Mouse (Mus musculus) heart, embryonic 13.5 days (tissue): ENCODE data around the gene Lgi4. TPM values are rescaled to one million over a fixed set of nuclear protein-coding genes. Genes with fewer than 3 reads are reported as not detected.
A peak's percentile ranks its signal among the peaks of the same experiment; 100 is the strongest.

ENCODE experiments used
- ATAC-seq: fragments of 200-750 bp; cut with Nextera tagmentation; 2 replicates; pipeline ENCODE4 v1.8.0; 2017; ENCODE audit warnings: moderate TSS enrichment; ENCODE audit not compliant: insufficient number of reproducible peaks, low FRiP score, low TSS enrichment; ENCODE audit errors: extremely low read depth
- H3K27ac ChIP-seq: fragments of 300-500 bp; sonication (generic); replicated peaks from 2 replicates; pipeline ENCODE4 v1.5.1; 2015; ENCODE audit warnings: moderate library complexity, mild to moderate bottlenecking, inconsistent platforms
- H3K27me3 ChIP-seq: fragments of 300-500 bp; sonication (generic); replicated peaks from 2 replicates; pipeline ENCODE4 v1.6.1; 2015; ENCODE audit warnings: mild to moderate bottlenecking, inconsistent platforms
- H3K36me3 ChIP-seq: fragments of 300-500 bp; sonication (generic); 2 replicates; pipeline ENCODE4 v1.6.1; 2015; ENCODE audit warnings: mild to moderate bottlenecking, inconsistent platforms
- H3K4me1 ChIP-seq: fragments of 300-500 bp; sonication (generic); 2 replicates; pipeline ENCODE4 v1.6.1; 2015; ENCODE audit warnings: inconsistent platforms
- H3K4me2 ChIP-seq: fragments of 300-500 bp; sonication (generic); 2 replicates; pipeline ENCODE4 v1.6.1; 2015; ENCODE audit warnings: inconsistent platforms, mild to moderate bottlenecking, moderate library complexity
- H3K4me3 ChIP-seq: fragments of 300-500 bp; sonication (generic); 2 replicates; pipeline ENCODE4 v1.5.1; 2015; ENCODE audit warnings: moderate library complexity, mild to moderate bottlenecking, inconsistent platforms
- H3K9ac ChIP-seq: fragments of 300-500 bp; sonication (generic); 2 replicates; pipeline ENCODE4 v1.6.1; 2015; ENCODE audit warnings: inconsistent platforms, mild to moderate bottlenecking, moderate library complexity
- H3K9me3 ChIP-seq: fragments of 300-500 bp; sonication (generic); 2 replicates; pipeline ENCODE4 v1.6.1; 2016; ENCODE audit warnings: inconsistent platforms
- WGBS: fragments of 180-500 bp; shearing (Covaris S2); methylation state at CpG from one replicate; pipeline ENCODE4 v1.1.7; 2015; ENCODE audit warnings: mixed read lengths; 5-methylcytosine and 5-hydroxymethylcytosine counted together
- polyA plus RNA-seq: library from polyadenylated mRNA; unstranded; fragments of >200 nt; fragmentation: Nextera tagmentation; extraction: Ambion mirVana; gene quantifications from 2 replicates; pipeline ENCODE4 v1.2.1, GENCODE M21; 2015

Gene Lgi4
- 0.19 and 0.21 TPM in 2 replicates for polyA plus RNA-seq

DNA sequence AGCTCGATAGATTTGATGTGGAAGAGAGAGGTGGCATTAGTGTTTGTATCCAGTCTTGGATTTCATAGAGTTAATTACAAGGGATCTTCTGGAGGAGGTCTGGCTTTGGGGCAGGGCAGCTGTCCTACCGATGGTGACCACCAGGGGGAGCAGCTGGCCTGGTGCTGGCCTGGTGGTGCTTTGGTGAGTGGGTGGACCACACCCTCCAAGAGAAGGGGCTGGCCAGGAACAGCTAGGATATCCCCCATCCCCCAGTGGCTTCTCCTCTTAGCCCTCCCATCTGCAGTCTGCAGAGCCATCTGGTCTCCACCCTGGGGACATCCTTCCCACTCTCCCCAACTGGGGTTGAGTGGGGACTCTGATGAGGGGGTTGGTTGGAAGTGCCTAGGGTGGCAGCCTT is at the start of gene Lgi4:
Gene Lgi4 (plus strand): TSS at position 235 of the 400 bp plus-strand sequence.
- H3K4me1 ChIP-seq = peaks cover 27% of the 10 kb centered on the region
- no peak within 1 kb of the TSS for H3K4me3 ChIP-seq
- no peak within 1 kb of the TSS for H3K27ac ChIP-seq
- no peak within 1 kb of the TSS for H3K9ac ChIP-seq
- no peaks in the 10 kb centered on the region for H3K27me3 ChIP-seq
- ATAC-seq = no peak
- H3K9me3 ChIP-seq = no peaks in the 10 kb centered on the region
- H3K36me3 ChIP-seq = no peaks in the 10 kb centered on the region
- 2% methylated on average over 2 of the region's 2 CpGs for WGBS
- H3K4me2 ChIP-seq = no peak within 1 kb of the TSS

DNA sequence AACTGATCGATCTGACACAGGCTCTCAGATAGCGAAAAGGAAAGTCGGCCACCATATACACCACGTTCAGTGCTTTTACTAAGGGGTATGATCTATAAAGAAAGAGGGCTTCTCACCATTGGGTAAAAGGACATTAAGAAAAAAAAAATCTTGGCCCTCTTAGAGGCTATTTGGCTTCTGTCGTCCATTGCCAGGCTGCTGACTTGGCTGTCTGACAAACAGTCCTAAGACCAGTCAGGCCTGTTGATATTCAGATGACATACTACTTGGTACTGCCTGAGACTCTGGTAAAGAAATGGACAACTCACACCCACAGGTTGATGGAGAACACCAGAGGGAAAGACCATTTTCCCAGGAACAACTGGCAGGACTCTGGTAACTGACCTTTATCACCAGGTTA is 46.2 kb upstream of the Lgi4 start:
- Histone ChIP-seq H3K27ac (no peak overlapping the region), H3K4me3 (no peak overlapping the region), H3K27me3 (no peaks in the 10 kb centered on the region), H3K9me3 (no peaks in the 10 kb centered on the region), H3K4me1 (peaks cover 19% of the 10 kb centered on the region), H3K9ac (no peak overlapping the region), H3K36me3 (no peaks in the 10 kb centered on the region), H3K4me2 (no peak overlapping the region)
- WGBS = 79% methylated on average over 5 of the region's 5 CpGs
- ATAC-seq = no peak

DNA sequence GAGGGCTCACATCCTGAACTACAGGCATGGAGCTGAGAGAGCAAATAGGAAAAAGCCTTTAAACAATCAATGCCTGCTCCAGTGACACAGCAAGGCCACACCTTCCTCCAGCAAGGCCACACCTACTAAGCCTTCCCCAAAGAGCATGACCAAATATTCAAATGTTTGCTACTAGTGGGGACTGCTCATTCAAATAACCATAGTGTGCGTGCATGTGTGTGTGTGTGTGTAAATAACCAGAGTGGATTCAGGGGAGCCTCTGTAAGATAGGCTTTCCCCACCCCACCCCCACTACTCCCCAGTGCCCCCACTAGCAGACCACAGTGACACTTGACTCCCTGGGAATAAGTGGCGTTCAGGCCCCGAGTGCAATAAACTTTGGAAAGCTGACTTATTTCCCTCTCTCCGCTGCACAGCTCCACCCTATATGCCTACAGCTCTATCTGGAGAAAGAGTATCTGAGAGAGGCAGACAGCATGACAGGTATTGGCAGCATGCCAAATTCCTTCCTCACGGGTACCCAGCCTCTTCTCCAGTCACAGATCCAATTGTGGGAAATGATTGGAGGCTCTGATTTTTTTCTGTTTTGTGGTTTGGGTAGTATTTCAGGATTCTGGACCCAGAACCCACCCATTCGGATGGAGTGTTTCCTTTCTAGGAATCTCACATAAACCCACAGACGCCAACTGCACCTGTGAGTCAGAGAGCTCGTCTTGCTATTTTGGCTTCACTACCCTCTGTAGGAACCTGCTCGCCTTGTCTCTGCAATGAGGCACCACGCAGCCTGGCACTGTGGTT is 41.8 kb upstream of the Lgi4 start:
- 27% methylated on average over 10 of the region's 10 CpGs for WGBS
- H3K36me3 ChIP-seq = no peaks in the 10 kb centered on the region
- H3K4me3 ChIP-seq = no peak overlapping the region
- peak overlapping the region; percentile 79 for H3K27ac ChIP-seq
- H3K9ac ChIP-seq = no peak overlapping the region
- no peak for ATAC-seq
- no peaks in the 10 kb centered on the region for H3K27me3 ChIP-seq
- H3K4me1 ChIP-seq = peaks cover 21% of the 10 kb centered on the region
- H3K4me2 ChIP-seq = peak overlapping the region; percentile 44
- no peaks in the 10 kb centered on the region for H3K9me3 ChIP-seq

DNA sequence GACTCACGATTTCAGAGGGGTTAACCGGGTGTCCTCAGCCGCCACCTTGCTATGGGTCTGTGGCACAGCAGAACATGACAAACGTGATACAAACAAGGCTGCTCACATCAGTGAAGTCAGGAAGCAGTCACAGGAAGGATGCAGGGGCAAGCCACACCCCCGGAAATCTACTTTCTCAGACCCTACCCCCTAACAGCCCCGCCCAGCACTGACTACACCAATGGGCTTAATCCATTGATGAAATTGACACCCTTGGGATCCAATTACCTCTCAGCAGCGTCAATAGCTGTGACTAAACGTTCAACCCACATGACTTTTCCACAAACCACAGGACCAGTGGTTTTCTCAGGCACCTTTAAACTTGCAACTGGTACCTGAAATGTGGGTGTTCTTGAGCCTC is 30.5 kb upstream of the Lgi4 start:
- Histone ChIP-seq H3K4me1 (no peaks in the 10 kb centered on the region; the same call in 1 of the 2 replicates), H3K27me3 (no peaks in the 10 kb centered on the region), H3K4me2 (no peak overlapping the region), H3K36me3 (no peaks in the 10 kb centered on the region), H3K9me3 (no peaks in the 10 kb centered on the region), H3K4me3 (no peak overlapping the region), H3K9ac (no peak overlapping the region), H3K27ac (no peak overlapping the region)
- WGBS = 65% methylated on average over 8 of the region's 8 CpGs
- no peak for ATAC-seq

DNA sequence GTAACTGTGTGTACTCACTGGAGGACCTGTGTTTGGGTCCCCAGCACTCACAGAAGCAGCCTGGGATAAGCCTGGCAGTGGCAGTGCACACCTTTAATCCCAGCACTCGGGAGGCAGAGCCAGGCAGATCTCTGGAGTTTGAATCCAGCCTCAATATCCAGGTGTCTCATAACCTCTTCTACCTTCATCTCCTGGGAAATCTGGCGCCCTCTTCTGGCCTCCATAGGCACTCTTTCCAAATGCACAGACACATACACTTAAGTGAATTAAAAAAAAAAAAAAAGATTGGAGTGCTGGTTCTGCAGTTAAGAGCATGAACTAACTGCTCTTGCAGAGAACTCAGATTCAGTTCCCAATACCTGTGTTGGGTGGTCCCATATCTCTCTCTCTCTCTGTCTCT is 28.4 kb upstream of the Lgi4 start:
- Histone ChIP-seq H3K4me2 (no peak overlapping the region), H3K9me3 (no peaks in the 10 kb centered on the region), H3K27me3 (no peaks in the 10 kb centered on the region), H3K27ac (no peak overlapping the region), H3K4me1 (no peaks in the 10 kb centered on the region; the same call in 1 of the 2 replicates), H3K36me3 (no peaks in the 10 kb centered on the region), H3K4me3 (no peak overlapping the region), H3K9ac (no peak overlapping the region)
- 52% methylated on average over 2 of the region's 2 CpGs for WGBS
- no peak for ATAC-seq

DNA sequence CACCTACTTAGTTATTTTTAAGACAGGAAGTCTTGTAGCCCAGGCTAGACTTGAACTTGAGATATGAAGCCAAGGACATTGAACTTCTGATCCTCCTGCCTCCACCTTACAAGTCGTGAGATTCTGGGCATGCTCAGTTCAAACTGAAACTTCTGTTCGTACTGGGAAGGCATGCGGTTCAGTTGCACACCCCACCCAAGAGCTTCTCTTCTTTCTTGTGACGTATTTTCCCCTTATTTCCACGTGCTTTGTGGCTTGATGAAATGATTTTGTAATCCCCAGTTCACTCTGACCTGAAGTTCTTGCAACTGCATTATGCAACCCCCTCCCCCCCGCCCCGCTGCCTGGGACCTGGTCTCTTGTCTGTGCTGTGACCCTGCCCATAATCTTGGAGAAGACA is 27.4 kb upstream of the Lgi4 start:
- H3K27me3 ChIP-seq = no peaks in the 10 kb centered on the region
- WGBS = 78% methylated on average over 7 of the region's 7 CpGs
- H3K36me3 ChIP-seq = no peaks in the 10 kb centered on the region
- ATAC-seq = no peak
- H3K9me3 ChIP-seq = no peaks in the 10 kb centered on the region
- no peaks in the 10 kb centered on the region; the same call in 1 of the 2 replicates for H3K4me1 ChIP-seq
- H3K27ac ChIP-seq = no peak overlapping the region
- no peak overlapping the region for H3K4me3 ChIP-seq
- H3K9ac ChIP-seq = no peak overlapping the region
- no peak overlapping the region for H3K4me2 ChIP-seq

DNA sequence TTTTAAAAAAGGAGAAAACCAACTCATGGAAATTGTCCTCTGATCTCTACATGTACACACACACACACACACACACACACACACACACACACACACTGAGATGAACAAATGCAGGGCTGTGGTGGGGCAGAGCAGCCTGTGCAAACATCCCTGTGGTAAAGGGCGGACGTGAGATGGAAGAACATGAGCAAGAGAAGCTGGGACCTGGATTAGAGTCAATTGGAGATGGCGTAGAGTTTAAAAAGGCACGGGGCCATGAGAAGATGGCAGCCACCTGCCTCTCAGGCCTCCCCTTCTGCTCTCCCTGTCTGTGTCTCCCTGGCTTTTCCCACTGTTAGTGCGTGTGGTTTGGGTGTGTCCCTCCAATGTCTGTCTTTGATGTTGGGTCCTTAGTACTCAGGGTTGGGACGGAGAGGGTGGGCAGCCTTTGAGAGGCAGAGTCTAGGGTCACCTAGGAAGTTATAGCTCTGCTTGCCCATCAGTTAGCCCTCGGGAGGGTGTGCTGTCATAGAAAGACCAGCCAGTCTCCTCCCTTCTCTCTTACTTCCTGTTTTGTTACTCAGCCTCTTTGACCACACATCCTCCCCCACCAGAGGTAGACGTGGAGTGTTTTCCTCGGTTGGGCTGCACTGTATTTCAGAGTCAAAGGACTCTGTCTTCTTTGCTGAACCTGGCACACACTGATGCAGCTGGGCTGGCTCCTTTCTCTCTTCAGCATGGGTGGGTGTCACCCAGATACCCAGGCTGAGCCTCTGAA is 25.6 kb upstream of the Lgi4 start:
- Histone ChIP-seq H3K36me3 (no peaks in the 10 kb centered on the region), H3K4me3 (no peak overlapping the region), H3K9ac (no peak overlapping the region), H3K27me3 (no peaks in the 10 kb centered on the region), H3K4me2 (no peak overlapping the region), H3K4me1 (no peaks in the 10 kb centered on the region; the same call in 1 of the 2 replicates), H3K9me3 (no peaks in the 10 kb centered on the region), H3K27ac (0 out of 2 replicates have a peak overlapping the region, but pooled peaks have one; percentile 12)
- ATAC-seq = no peak
- WGBS = 55% methylated on average over 9 of the region's 9 CpGs

DNA sequence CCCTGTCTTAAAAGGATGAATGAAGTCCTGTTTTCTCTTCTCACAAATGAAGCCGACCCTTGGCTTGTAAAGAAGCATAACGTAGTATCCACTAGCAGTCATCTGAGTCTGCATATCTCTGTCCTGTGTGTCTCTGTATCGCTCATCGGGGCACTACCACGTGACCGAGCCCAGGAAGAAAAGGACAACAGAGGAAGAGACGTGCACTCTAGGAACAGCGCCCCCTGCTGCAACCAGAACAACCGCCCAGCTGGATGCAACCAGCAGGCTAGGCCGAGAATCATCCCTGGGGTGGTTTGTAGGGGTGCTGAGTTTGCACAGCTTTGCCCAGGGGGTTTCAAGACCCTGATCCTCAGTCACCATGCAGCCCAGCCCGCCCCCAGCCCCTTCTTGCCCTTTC is 24.4 kb upstream of the Lgi4 start:
- 51% methylated on average over 11 of the region's 11 CpGs for WGBS
- Histone ChIP-seq H3K4me1 (no peaks in the 10 kb centered on the region; the same call in 1 of the 2 replicates), H3K27ac (no peak overlapping the region), H3K4me3 (no peak overlapping the region), H3K9ac (no peak overlapping the region), H3K4me2 (no peak overlapping the region), H3K36me3 (no peaks in the 10 kb centered on the region), H3K9me3 (no peaks in the 10 kb centered on the region), H3K27me3 (peaks cover 4% of the 10 kb centered on the region; the same call in 1 of the 2 replicates)
- no peak for ATAC-seq

DNA sequence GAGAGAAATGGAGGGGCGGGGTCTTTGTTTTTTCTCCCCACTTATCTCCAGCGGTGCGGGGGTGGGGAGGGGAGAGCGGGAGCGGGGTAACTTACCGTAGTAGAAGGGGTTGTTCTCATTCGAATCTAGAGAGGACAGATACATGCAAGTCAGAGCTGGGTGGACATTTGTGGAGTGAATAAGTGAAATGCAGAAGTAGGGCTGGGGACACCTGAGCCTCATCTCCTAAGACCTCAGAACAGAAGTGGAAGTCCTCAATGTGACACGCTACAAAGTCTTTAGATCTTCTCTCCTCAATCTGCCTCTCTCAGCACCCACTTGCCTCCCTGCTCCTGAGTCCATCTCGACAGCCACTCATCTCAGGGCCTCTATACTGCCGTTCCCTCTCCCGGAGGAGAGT is 23.9 kb upstream of the Lgi4 start:
- no peaks in the 10 kb centered on the region for H3K36me3 ChIP-seq
- no peak overlapping the region for H3K4me2 ChIP-seq
- H3K9me3 ChIP-seq = no peaks in the 10 kb centered on the region
- H3K9ac ChIP-seq = no peak overlapping the region
- no peak for ATAC-seq
- no peak overlapping the region for H3K4me3 ChIP-seq
- no peaks in the 10 kb centered on the region; the same call in 1 of the 2 replicates for H3K4me1 ChIP-seq
- H3K27me3 ChIP-seq = peaks cover 9% of the 10 kb centered on the region
- no peak overlapping the region for H3K27ac ChIP-seq
- 61% methylated on average over 11 of the region's 11 CpGs for whole genome bisulfite sequencing

DNA sequence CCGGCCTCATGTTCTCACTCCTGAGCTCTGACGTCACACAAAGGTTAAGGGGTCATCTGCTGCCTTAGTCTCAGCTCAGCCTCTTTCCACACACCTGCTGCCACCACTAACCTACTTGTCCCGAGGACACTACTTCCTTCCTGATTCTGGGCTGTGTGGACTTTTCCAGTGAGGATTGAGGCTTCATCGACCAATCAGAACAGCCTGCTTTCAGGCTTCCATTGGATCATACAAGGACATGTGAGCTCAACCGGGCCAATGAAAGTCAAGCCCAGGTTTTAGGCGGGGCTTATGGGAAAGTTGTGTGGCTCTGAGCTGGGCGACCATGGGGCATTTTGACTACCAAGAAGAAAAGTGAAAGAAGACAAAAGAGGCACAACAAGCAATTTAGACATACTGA is 22.2 kb upstream of the Lgi4 start:
- no peak overlapping the region for H3K4me2 ChIP-seq
- H3K36me3 ChIP-seq = no peaks in the 10 kb centered on the region
- H3K27ac ChIP-seq = no peak overlapping the region
- H3K9me3 ChIP-seq = no peaks in the 10 kb centered on the region
- WGBS = 75% methylated on average over 7 of the region's 7 CpGs
- no peak overlapping the region for H3K4me3 ChIP-seq
- H3K9ac ChIP-seq = no peak overlapping the region
- peaks cover 5% of the 10 kb centered on the region for H3K4me1 ChIP-seq
- no peak for ATAC-seq
- peaks cover 25% of the 10 kb centered on the region for H3K27me3 ChIP-seq

DNA sequence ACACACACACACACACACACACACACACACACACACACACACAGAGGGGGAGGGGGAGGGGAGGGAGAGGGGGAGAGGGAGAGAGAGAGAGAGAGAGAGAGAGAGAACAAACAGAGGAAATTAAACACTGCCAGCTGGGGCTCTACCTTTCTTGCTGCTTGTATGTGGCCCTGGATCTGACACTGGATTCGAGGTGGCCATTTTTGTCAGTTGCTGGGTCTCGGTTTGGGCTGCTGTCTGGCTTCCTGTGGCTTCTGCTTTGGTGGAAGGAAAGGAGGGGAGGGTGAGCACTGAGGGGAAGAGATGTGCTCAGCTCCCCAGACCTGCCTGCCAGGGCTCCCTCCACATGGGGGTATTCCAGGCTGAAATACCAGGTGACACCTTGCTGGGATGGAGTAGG is 21.5 kb upstream of the Lgi4 start:
- no peaks in the 10 kb centered on the region for H3K9me3 ChIP-seq
- peaks cover 13% of the 10 kb centered on the region for H3K4me1 ChIP-seq
- peaks cover 32% of the 10 kb centered on the region for H3K27me3 ChIP-seq
- 60% methylated on average over 2 of the region's 2 CpGs for WGBS
- H3K4me3 ChIP-seq = no peak overlapping the region
- no peak overlapping the region for H3K9ac ChIP-seq
- no peak for ATAC-seq
- H3K4me2 ChIP-seq = no peak overlapping the region
- no peak overlapping the region for H3K27ac ChIP-seq
- H3K36me3 ChIP-seq = no peaks in the 10 kb centered on the region
